Mouse (Mus musculus): ENCODE data around the gene Tnfsf11. TPM values are rescaled to one million over a fixed set of nuclear protein-coding genes. Genes with fewer than 3 reads are reported as not detected.

Gene Tnfsf11
- polyA plus RNA-seq, 1 experiment from 2014 or later: 0.14 TPM

- Histone ChIP-seq H3K27ac (no peak overlapping the region), H3K4me3 (no peak overlapping the region), H3K9me3 (replicated peaks) (no peaks in the 10 kb centered on the region), H3K4me1 (no peaks in the 10 kb centered on the region), H3K36me3 (no peaks in the 10 kb centered on the region), H3K27me3 (ENCODE audit: low read depth, poor library complexity, severe bottlenecking) (no peaks in the 10 kb centered on the region)
- DNase-seq (ENCODE audit: low spot score): no peak
- 85% methylated on average over 18 of the region's 18 CpGs for WGBS
Observed at GRCm38 (mm10) chr14:78276395-78276930, 31.4 kb downstream of the Tnfsf11 start.

- no peaks in the 10 kb centered on the region for H3K9me3 ChIP-seq (replicated peaks)
- no peak overlapping the region for H3K4me3 ChIP-seq
- H3K36me3 ChIP-seq: no peaks in the 10 kb centered on the region
- H3K27me3 ChIP-seq (ENCODE audit: low read depth, poor library complexity, severe bottlenecking): no peaks in the 10 kb centered on the region
- WGBS: 93% methylated on average over 5 of the region's 5 CpGs
- DNase-seq (ENCODE audit: low spot score): no peak
- H3K27ac ChIP-seq: no peak overlapping the region
- no peaks in the 10 kb centered on the region for H3K4me1 ChIP-seq
Observed at GRCm38 (mm10) chr14:78274851-78275250, 33.0 kb downstream of the Tnfsf11 start.

- Histone ChIP-seq H3K27ac (no peak overlapping the region), H3K4me3 (no peak overlapping the region), H3K4me1 (no peaks in the 10 kb centered on the region), H3K9me3 (replicated peaks) (no peaks in the 10 kb centered on the region), H3K27me3 (ENCODE audit: low read depth, poor library complexity, severe bottlenecking) (no peaks in the 10 kb centered on the region), H3K36me3 (no peaks in the 10 kb centered on the region)
- no peak for DNase-seq (ENCODE audit: low spot score)
- 90% methylated on average over 9 of the region's 9 CpGs for WGBS
Observed at GRCm38 (mm10) chr14:78274146-78274545, 33.7 kb downstream of the Tnfsf11 start.

- Histone ChIP-seq H3K9me3 (replicated peaks) (no peaks in the 10 kb centered on the region), H3K36me3 (no peaks in the 10 kb centered on the region), H3K4me3 (no peak overlapping the region), H3K27ac (no peak overlapping the region), H3K4me1 (no peaks in the 10 kb centered on the region), H3K27me3 (ENCODE audit: low read depth, poor library complexity, severe bottlenecking) (no peaks in the 10 kb centered on the region)
- 83% methylated on average over 7 of the region's 7 CpGs for WGBS
- DNase-seq (ENCODE audit: low spot score): peak; percentile 60
Observed at GRCm38 (mm10) chr14:78273571-78273970, 34.3 kb downstream of the Tnfsf11 start.

DNA sequence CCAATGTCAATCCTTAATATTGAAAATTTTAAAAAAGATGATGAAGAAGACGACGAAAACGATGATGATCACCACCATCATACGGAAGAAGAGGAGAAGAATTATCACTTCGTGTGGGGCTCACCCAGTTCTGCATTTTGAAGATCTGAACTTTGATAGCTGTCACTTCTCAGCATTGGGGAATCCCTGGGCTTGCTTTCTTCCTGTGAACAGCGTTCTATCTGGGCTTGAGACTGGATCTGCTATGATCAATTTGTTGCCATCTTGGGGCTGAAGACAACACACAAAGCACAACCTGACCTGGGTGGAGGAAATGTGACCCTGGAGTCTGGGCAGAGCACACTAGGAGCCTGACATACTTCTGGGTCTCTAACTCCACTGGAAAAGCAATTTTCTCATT, 43.0 kb downstream of the Tnfsf11 start:
- no peak overlapping the region for H3K4me3 ChIP-seq
- H3K27ac ChIP-seq: no peak overlapping the region
- DNase-seq (ENCODE audit: low spot score): no peak
- H3K9me3 ChIP-seq (replicated peaks): no peaks in the 10 kb centered on the region
- H3K4me1 ChIP-seq: no peaks in the 10 kb centered on the region
- whole genome bisulfite sequencing: 93% methylated on average over 6 of the region's 6 CpGs
- no peaks in the 10 kb centered on the region for H3K36me3 ChIP-seq
- no peaks in the 10 kb centered on the region for H3K27me3 ChIP-seq (ENCODE audit: low read depth, poor library complexity, severe bottlenecking)

DNA sequence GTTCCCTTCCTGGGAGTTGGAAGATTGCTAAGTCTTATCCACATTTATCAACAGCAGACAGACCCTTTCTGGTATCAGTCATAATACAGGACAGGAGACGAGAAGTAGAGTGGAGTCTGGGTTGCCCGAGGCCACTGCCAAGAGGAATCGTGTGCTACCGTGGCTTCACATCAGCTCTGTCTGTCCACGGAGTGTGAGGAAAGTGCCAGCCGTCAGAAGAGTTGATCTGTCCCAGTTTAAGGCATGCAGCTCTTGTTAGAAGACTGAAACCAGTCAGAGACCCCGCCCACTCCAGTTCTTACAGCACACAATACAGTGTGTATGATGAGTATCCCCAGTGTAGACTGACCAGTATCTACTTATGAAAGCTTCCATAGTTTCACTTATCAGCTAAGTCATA, 45.2 kb downstream of the Tnfsf11 start:
- Histone ChIP-seq H3K4me3 (no peak overlapping the region), H3K27me3 (ENCODE audit: low read depth, poor library complexity, severe bottlenecking) (no peaks in the 10 kb centered on the region), H3K4me1 (no peaks in the 10 kb centered on the region), H3K9me3 (replicated peaks) (no peaks in the 10 kb centered on the region), H3K27ac (no peak overlapping the region), H3K36me3 (no peaks in the 10 kb centered on the region)
- no peak for DNase-seq (ENCODE audit: low spot score)
- WGBS: 87% methylated on average over 7 of the region's 7 CpGs

- 75% methylated on average over 7 of the region's 7 CpGs for WGBS
- Histone ChIP-seq H3K27me3 (ENCODE audit: low read depth, poor library complexity, severe bottlenecking) (no peaks in the 10 kb centered on the region), H3K9me3 (replicated peaks) (no peaks in the 10 kb centered on the region), H3K36me3 (no peaks in the 10 kb centered on the region), H3K27ac (no peak overlapping the region), H3K4me3 (no peak overlapping the region), H3K4me1 (no peaks in the 10 kb centered on the region)
- DNase-seq (ENCODE audit: low spot score): no peak
Observed at GRCm38 (mm10) chr14:78261246-78261645, 46.6 kb downstream of the Tnfsf11 start.

DNA sequence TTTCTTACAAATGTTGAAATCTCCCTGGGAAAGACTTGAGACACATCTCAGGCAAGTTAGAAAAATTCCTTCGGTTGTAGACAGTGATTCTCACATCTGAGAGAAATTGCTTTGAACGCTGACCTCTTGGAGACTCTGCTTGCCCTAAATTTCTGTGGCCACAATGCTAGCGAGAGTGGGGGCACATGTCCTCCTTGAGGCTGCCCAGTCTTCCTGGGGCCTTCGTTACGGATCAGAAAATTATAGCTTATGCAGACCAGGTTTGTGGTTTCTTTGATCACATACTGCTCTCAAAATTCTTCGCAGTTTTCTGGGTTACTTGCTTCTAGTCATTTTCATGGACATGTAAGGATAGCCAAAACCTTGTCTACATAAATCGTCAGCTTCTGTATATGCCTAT, 53.8 kb downstream of the Tnfsf11 start:
- no peaks in the 10 kb centered on the region for H3K4me1 ChIP-seq
- WGBS: 83% methylated on average over 7 of the region's 7 CpGs
- no peaks in the 10 kb centered on the region for H3K27me3 ChIP-seq (ENCODE audit: low read depth, poor library complexity, severe bottlenecking)
- H3K36me3 ChIP-seq: no peaks in the 10 kb centered on the region
- no peak for DNase-seq (ENCODE audit: low spot score)
- no peaks in the 10 kb centered on the region for H3K9me3 ChIP-seq (replicated peaks)
- no peak overlapping the region for H3K27ac ChIP-seq
- no peak overlapping the region for H3K4me3 ChIP-seq

GRCm38 (mm10) chr14:78246601-78247000, 61.2 kb downstream of the Tnfsf11 start:
- 92% methylated on average over 5 of the region's 5 CpGs for WGBS
- Histone ChIP-seq H3K27ac (no peak overlapping the region), H3K9me3 (replicated peaks) (no peaks in the 10 kb centered on the region), H3K27me3 (ENCODE audit: low read depth, poor library complexity, severe bottlenecking) (no peaks in the 10 kb centered on the region), H3K4me3 (no peak overlapping the region), H3K36me3 (no peaks in the 10 kb centered on the region), H3K4me1 (no peaks in the 10 kb centered on the region)
- DNase-seq (ENCODE audit: low spot score): no peak

DNA sequence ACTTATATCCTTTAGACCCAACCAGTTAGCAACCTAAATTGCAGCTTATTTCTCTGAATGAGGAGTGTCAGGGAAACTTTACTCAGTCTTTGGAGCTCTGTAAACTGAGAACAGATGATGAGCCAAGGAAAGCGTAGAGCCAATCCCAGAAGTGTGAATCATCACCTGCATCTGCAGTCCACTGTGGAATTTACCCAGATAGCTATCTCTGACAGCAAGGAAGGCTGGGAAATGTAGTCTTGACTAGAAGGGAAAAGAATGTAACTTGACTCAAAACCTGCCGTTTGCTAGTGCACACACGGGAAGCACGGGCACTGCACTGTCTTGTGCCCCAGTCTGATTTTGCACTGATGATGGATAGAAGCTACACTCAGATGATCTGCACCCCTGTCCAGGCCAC, 63.0 kb downstream of the Tnfsf11 start:
- Histone ChIP-seq H3K36me3 (no peaks in the 10 kb centered on the region), H3K4me1 (no peaks in the 10 kb centered on the region), H3K27me3 (ENCODE audit: low read depth, poor library complexity, severe bottlenecking) (no peaks in the 10 kb centered on the region), H3K27ac (no peak overlapping the region), H3K9me3 (replicated peaks) (no peaks in the 10 kb centered on the region), H3K4me3 (no peak overlapping the region)
- WGBS: 51% methylated on average over 4 of the region's 4 CpGs
- DNase-seq (ENCODE audit: low spot score): no peak

DNA sequence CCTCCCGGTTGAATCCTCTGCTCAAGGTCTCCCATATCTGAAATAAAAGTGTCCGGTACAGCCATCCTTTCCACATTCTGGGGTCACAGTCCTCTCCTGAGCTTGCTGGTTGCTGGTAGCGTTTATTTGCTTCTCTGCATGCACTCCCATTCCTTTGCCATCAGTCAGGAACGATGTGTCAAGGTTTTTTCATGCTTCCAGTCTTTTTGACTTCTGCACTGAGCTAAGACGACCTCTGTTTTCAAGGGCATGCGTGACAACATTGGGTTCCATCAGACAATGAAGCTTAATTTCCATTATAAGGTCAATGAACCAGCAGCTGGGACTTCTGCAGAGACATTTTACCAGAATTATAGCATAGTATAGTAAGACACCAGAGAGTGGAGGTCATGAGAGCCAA, 68.5 kb downstream of the Tnfsf11 start:
- Histone ChIP-seq H3K27ac (no peak overlapping the region), H3K9me3 (replicated peaks) (no peaks in the 10 kb centered on the region), H3K36me3 (no peaks in the 10 kb centered on the region), H3K4me1 (no peaks in the 10 kb centered on the region), H3K27me3 (ENCODE audit: low read depth, poor library complexity, severe bottlenecking) (no peaks in the 10 kb centered on the region), H3K4me3 (no peak overlapping the region)
- WGBS: 88% methylated on average over 6 of the region's 6 CpGs
- no peak for DNase-seq (ENCODE audit: low spot score)

DNA sequence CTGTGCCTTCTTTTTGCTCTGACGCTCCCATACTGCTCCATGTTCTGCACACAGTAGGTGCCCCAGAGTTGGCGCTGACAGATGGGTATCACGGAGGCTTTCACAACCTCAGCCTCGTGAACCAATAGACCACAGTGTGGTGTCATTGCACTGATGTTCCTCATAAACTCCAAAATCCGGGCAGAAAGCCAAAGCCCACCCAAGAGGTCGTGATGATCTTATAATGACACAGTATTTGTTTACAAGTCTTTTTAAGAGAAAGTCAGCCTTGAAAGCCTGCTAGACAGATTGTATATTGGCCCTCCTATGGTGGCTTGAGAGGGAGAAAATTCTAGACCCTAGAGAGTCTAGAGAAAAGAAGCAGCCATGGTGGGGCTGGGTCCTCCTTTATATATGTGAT, 70.6 kb downstream of the Tnfsf11 start:
- DNase-seq (ENCODE audit: low spot score): no peak
- H3K27ac ChIP-seq: no peak overlapping the region
- no peaks in the 10 kb centered on the region for H3K9me3 ChIP-seq (replicated peaks)
- H3K4me1 ChIP-seq: no peaks in the 10 kb centered on the region
- no peak overlapping the region for H3K4me3 ChIP-seq
- 91% methylated on average over 6 of the region's 6 CpGs for WGBS
- H3K27me3 ChIP-seq (ENCODE audit: low read depth, poor library complexity, severe bottlenecking): no peaks in the 10 kb centered on the region
- no peaks in the 10 kb centered on the region for H3K36me3 ChIP-seq

DNA sequence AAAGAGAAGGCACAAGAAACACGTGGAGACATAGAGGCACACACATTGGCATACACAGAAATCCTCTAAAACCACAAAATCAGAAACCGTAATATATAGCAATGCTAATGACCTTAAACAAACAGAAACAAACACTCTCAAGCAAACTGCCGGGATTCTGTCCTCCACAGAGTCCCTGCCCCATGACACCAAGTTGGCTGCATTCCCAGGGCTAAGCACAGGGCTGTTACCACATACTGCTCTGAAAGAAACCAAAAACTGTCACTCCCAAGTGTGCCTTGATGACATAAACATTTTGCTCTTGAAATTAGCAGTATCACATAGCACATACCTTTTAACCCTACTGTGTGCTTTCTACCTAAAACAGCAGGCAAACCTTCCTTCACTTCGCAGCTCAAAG, 71.7 kb downstream of the Tnfsf11 start:
- no peak overlapping the region for H3K4me3 ChIP-seq
- H3K4me1 ChIP-seq: no peaks in the 10 kb centered on the region
- H3K36me3 ChIP-seq: no peaks in the 10 kb centered on the region
- no peaks in the 10 kb centered on the region for H3K9me3 ChIP-seq (replicated peaks)
- DNase-seq (ENCODE audit: low spot score): no peak
- H3K27ac ChIP-seq: no peak overlapping the region
- WGBS: 78% methylated on average over 4 of the region's 4 CpGs
- no peaks in the 10 kb centered on the region for H3K27me3 ChIP-seq (ENCODE audit: low read depth, poor library complexity, severe bottlenecking)

DNA sequence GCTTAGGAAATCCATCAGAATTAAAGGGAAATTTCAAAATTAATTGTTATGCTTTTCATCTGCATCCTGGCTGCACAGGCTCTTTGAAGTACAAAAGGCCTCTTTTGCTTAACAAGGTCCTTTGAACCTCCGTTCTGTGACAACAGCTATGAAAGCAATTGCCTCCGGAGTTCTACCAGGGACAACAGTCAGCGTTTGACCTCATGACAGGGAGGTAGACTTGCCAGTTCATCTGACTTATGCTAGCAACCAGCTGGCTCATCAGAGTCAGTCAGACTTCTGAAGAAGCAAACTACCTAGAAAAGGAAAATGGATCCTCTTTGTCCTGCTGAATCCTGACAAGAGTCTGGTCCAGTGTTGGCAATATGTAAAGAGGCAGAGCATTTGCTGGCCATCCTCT, 72.5 kb downstream of the Tnfsf11 start:
- no peak overlapping the region for H3K4me3 ChIP-seq
- DNase-seq (ENCODE audit: low spot score): no peak
- no peaks in the 10 kb centered on the region for H3K36me3 ChIP-seq
- no peaks in the 10 kb centered on the region for H3K4me1 ChIP-seq
- H3K27ac ChIP-seq: no peak overlapping the region
- H3K9me3 ChIP-seq (replicated peaks): no peaks in the 10 kb centered on the region
- H3K27me3 ChIP-seq (ENCODE audit: low read depth, poor library complexity, severe bottlenecking): no peaks in the 10 kb centered on the region
- 17% methylated on average over 3 of the region's 3 CpGs for WGBS

All from limb, embryonic 10.5 days (tissue).